Mouse (Mus musculus): ENCODE measurements around the gene Rhbdd3.

GRCm38 (mm10) chr11:5132751-5133150 is 34.0 kb downstream of the Rhbdd3 start:
- TF ChIP-seq CTCF (IDR thresholded peaks at IDR 0.05; ENCODE audit: low read depth, low read length) (no peak), POLR2AphosphoS5 (IDR thresholded peaks at IDR 0.05; ENCODE audit: insufficient replicate concordance, low read depth, low read length) (no peak), TAL1 (conservative IDR thresholded peaks at IDR 0.05; ENCODE audit: low read depth, low read length) (no peak), GATA1 (IDR thresholded peaks at IDR 0.05; ENCODE audit: borderline replicate concordance, low read length) (no peak)
